Mouse (Mus musculus): ENCODE measurements around the gene Gorasp2. TPM values are rescaled to one million over a fixed set of nuclear protein-coding genes. Genes with fewer than 3 reads are reported as not detected.

The Gorasp2 gene
- polyA plus RNA-seq, 1 experiment from 2014 or later = 128 TPM

- no peaks in the 10 kb centered on the region; the same call in 1 of the 2 replicates for H3K4me1 ChIP-seq (ENCODE audit: control insufficient read depth, insufficient read depth, low read length)
- DNase-seq (ENCODE audit: low spot score) (no peak), ATAC-seq (no peak)
- H3K36me3 ChIP-seq (ENCODE audit: control insufficient read depth, insufficient read depth, low read length) = no peaks in the 10 kb centered on the region
- no peak overlapping the region for H3K27ac ChIP-seq (ENCODE audit: low read depth, low read length)
- H3K4me3 ChIP-seq (ENCODE audit: low read depth, low read length) = no peak overlapping the region
- H3K4me2 ChIP-seq (ENCODE audit: low read length) = no peak overlapping the region
- H3K9me3 ChIP-seq (replicated peaks; ENCODE audit: control insufficient read depth, low read length) = no peaks in the 10 kb centered on the region
- WGBS = 85% methylated on average over 5 of the region's 5 CpGs
- H3K27me3 ChIP-seq (replicated peaks; ENCODE audit: control insufficient read depth, insufficient read depth, low read length) = no peaks in the 10 kb centered on the region
- H3K9ac ChIP-seq (ENCODE audit: low read length) = no peak overlapping the region
These were observed 13.1 kb upstream of the Gorasp2 start for GRCm38 (mm10) chr2:70648271-70648670.

GRCm38 (mm10) chr2:70649471-70649870 is 11.9 kb upstream of the Gorasp2 start:
- Histone ChIP-seq H3K27me3 (replicated peaks; ENCODE audit: control insufficient read depth, insufficient read depth, low read length) (no peaks in the 10 kb centered on the region), H3K27ac (ENCODE audit: low read depth, low read length) (no peak overlapping the region), H3K4me1 (ENCODE audit: control insufficient read depth, insufficient read depth, low read length) (no peaks in the 10 kb centered on the region), H3K4me2 (ENCODE audit: low read length) (no peak overlapping the region), H3K36me3 (ENCODE audit: control insufficient read depth, insufficient read depth, low read length) (no peaks in the 10 kb centered on the region), H3K4me3 (ENCODE audit: low read depth, low read length) (no peak overlapping the region), H3K9me3 (replicated peaks; ENCODE audit: control insufficient read depth, low read length) (no peaks in the 10 kb centered on the region), H3K9ac (ENCODE audit: low read length) (no peak overlapping the region)
- no peak for DNase-seq (ENCODE audit: low spot score)
- no peak for ATAC-seq
- WGBS = 86% methylated on average over 4 of the region's 4 CpGs

- ATAC-seq = no peak
These were observed 9.6 kb upstream of the Gorasp2 start for GRCm38 (mm10) chr2:70651820-70652219.

GRCm38 (mm10) chr2:70657083-70657482 is 4.3 kb upstream of the Gorasp2 start:
- Histone ChIP-seq H3K36me3 (ENCODE audit: control insufficient read depth, insufficient read depth, low read length) (no peaks in the 10 kb centered on the region), H3K4me1 (ENCODE audit: control insufficient read depth, insufficient read depth, low read length) (no peaks in the 10 kb centered on the region; the same call in 1 of the 2 replicates), H3K9ac (ENCODE audit: low read length) (no peak overlapping the region), H3K27me3 (replicated peaks; ENCODE audit: control insufficient read depth, insufficient read depth, low read length) (0 out of 2 replicates have a peak, but pooled peaks cover 5% of the 10 kb centered on the region), H3K27ac (ENCODE audit: low read depth, low read length) (no peak overlapping the region), H3K4me2 (ENCODE audit: low read length) (no peak overlapping the region), H3K9me3 (replicated peaks; ENCODE audit: control insufficient read depth, low read length) (no peaks in the 10 kb centered on the region), H3K4me3 (ENCODE audit: low read depth, low read length) (no peak overlapping the region)
- ATAC-seq = no peak
- DNase-seq (ENCODE audit: low spot score) = peak; percentile 34
- 71% methylated on average over 7 of the region's 7 CpGs for WGBS

More at GRCm38 (mm10) chr2:70651820-70652219, 9.6 kb upstream of the Gorasp2 start:
- Histone ChIP-seq H3K9me3 (replicated peaks; ENCODE audit: control insufficient read depth, low read length) (no peaks in the 10 kb centered on the region), H3K4me2 (ENCODE audit: low read length) (no peak overlapping the region), H3K27me3 (replicated peaks; ENCODE audit: control insufficient read depth, insufficient read depth, low read length) (no peaks in the 10 kb centered on the region), H3K4me1 (ENCODE audit: control insufficient read depth, insufficient read depth, low read length) (no peaks in the 10 kb centered on the region), H3K27ac (ENCODE audit: low read depth, low read length) (no peak overlapping the region), H3K9ac (ENCODE audit: low read length) (no peak overlapping the region), H3K36me3 (ENCODE audit: control insufficient read depth, insufficient read depth, low read length) (no peaks in the 10 kb centered on the region), H3K4me3 (ENCODE audit: low read depth, low read length) (no peak overlapping the region)
- no peak for DNase-seq (ENCODE audit: low spot score)
- 74% methylated on average over 6 of the region's 6 CpGs for WGBS

- peaks cover 7% of the 10 kb centered on the region for H3K4me1 ChIP-seq (ENCODE audit: control insufficient read depth, insufficient read depth, low read length)
- no peaks in the 10 kb centered on the region for H3K9me3 ChIP-seq (replicated peaks; ENCODE audit: control insufficient read depth, low read length)
- peak within 1 kb of the TSS; percentile 82 for H3K4me2 ChIP-seq (ENCODE audit: low read length)
- H3K4me3 ChIP-seq (ENCODE audit: low read depth, low read length) = peak within 1 kb of the TSS; percentile 94
- peak; percentile 28 for DNase-seq (ENCODE audit: low spot score)
- whole genome bisulfite sequencing = under 1% methylated on average over 53 of the region's 54 CpGs
- peak within 1 kb of the TSS; percentile 93 for H3K9ac ChIP-seq (ENCODE audit: low read length)
- H3K27ac ChIP-seq (ENCODE audit: low read depth, low read length) = peak within 1 kb of the TSS; percentile 81
- 0 out of 2 replicates have a peak, but pooled peaks cover 5% of the 10 kb centered on the region for H3K27me3 ChIP-seq (replicated peaks; ENCODE audit: control insufficient read depth, insufficient read depth, low read length)
- ATAC-seq = peak; percentile 81
- no peaks in the 10 kb centered on the region for H3K36me3 ChIP-seq (ENCODE audit: control insufficient read depth, insufficient read depth, low read length)
These were observed 529 bp downstream of the Gorasp2 start, which contains the start of gene Gm26558 for GRCm38 (mm10) chr2:70661715-70662495. Gene Gm26558, minus strand, starts transcription at chr2:70662108.

GRCm38 (mm10) chr2:70663764-70664163 is 2.4 kb downstream of the Gorasp2 start:
- WGBS = 81% methylated on average over 5 of the region's 5 CpGs
- ATAC-seq = no peak
- H3K27ac ChIP-seq (ENCODE audit: low read depth, low read length) = no peak overlapping the region
- no peaks in the 10 kb centered on the region for H3K36me3 ChIP-seq (ENCODE audit: control insufficient read depth, insufficient read depth, low read length)
- no peaks in the 10 kb centered on the region for H3K27me3 ChIP-seq (replicated peaks; ENCODE audit: control insufficient read depth, insufficient read depth, low read length)
- H3K9me3 ChIP-seq (replicated peaks; ENCODE audit: control insufficient read depth, low read length) = no peaks in the 10 kb centered on the region
- H3K4me1 ChIP-seq (ENCODE audit: control insufficient read depth, insufficient read depth, low read length) = peaks cover 7% of the 10 kb centered on the region
- peak; percentile 22 for DNase-seq (ENCODE audit: low spot score)
- H3K4me2 ChIP-seq (ENCODE audit: low read length) = no peak overlapping the region
- no peak overlapping the region for H3K4me3 ChIP-seq (ENCODE audit: low read depth, low read length)
- no peak overlapping the region for H3K9ac ChIP-seq (ENCODE audit: low read length)

GRCm38 (mm10) chr2:70667016-70667415 is 5.6 kb downstream of the Gorasp2 start:
- DNase-seq (ENCODE audit: low spot score) (no peak), ATAC-seq (no peak)
- Histone ChIP-seq H3K9ac (ENCODE audit: low read length) (no peak overlapping the region), H3K9me3 (replicated peaks; ENCODE audit: control insufficient read depth, low read length) (no peaks in the 10 kb centered on the region), H3K27me3 (replicated peaks; ENCODE audit: control insufficient read depth, insufficient read depth, low read length) (no peaks in the 10 kb centered on the region), H3K36me3 (ENCODE audit: control insufficient read depth, insufficient read depth, low read length) (no peaks in the 10 kb centered on the region), H3K4me2 (ENCODE audit: low read length) (no peak overlapping the region), H3K4me1 (ENCODE audit: control insufficient read depth, insufficient read depth, low read length) (peaks cover 7% of the 10 kb centered on the region), H3K27ac (ENCODE audit: low read depth, low read length) (no peak overlapping the region), H3K4me3 (ENCODE audit: low read depth, low read length) (no peak overlapping the region)
- 90% methylated on average over 7 of the region's 7 CpGs for WGBS

GRCm38 (mm10) chr2:70669241-70669640 is 7.9 kb downstream of the Gorasp2 start:
- WGBS = 80% methylated on average over 2 of the region's 2 CpGs
- H3K4me3 ChIP-seq (ENCODE audit: low read depth, low read length) = no peak overlapping the region
- no peak overlapping the region for H3K4me2 ChIP-seq (ENCODE audit: low read length)
- H3K9ac ChIP-seq (ENCODE audit: low read length) = no peak overlapping the region
- DNase-seq (ENCODE audit: low spot score) (no peak), ATAC-seq (no peak)
- H3K9me3 ChIP-seq (replicated peaks; ENCODE audit: control insufficient read depth, low read length) = no peaks in the 10 kb centered on the region
- no peaks in the 10 kb centered on the region for H3K4me1 ChIP-seq (ENCODE audit: control insufficient read depth, insufficient read depth, low read length)
- H3K27me3 ChIP-seq (replicated peaks; ENCODE audit: control insufficient read depth, insufficient read depth, low read length) = no peaks in the 10 kb centered on the region
- H3K27ac ChIP-seq (ENCODE audit: low read depth, low read length) = no peak overlapping the region
- H3K36me3 ChIP-seq (ENCODE audit: control insufficient read depth, insufficient read depth, low read length) = no peaks in the 10 kb centered on the region

GRCm38 (mm10) chr2:70669896-70670295 is 8.5 kb downstream of the Gorasp2 start:
- H3K27me3 ChIP-seq (replicated peaks; ENCODE audit: control insufficient read depth, insufficient read depth, low read length) = no peaks in the 10 kb centered on the region
- no peaks in the 10 kb centered on the region for H3K36me3 ChIP-seq (ENCODE audit: control insufficient read depth, insufficient read depth, low read length)
- ATAC-seq (no peak), DNase-seq (ENCODE audit: low spot score) (no peak)
- no peaks in the 10 kb centered on the region for H3K4me1 ChIP-seq (ENCODE audit: control insufficient read depth, insufficient read depth, low read length)
- no peak overlapping the region for H3K27ac ChIP-seq (ENCODE audit: low read depth, low read length)
- no peaks in the 10 kb centered on the region for H3K9me3 ChIP-seq (replicated peaks; ENCODE audit: control insufficient read depth, low read length)
- no peak overlapping the region for H3K4me3 ChIP-seq (ENCODE audit: low read depth, low read length)
- WGBS = 82% methylated on average over 2 of the region's 2 CpGs
- no peak overlapping the region for H3K9ac ChIP-seq (ENCODE audit: low read length)
- no peak overlapping the region for H3K4me2 ChIP-seq (ENCODE audit: low read length)

Measured in forebrain, embryonic 14.5 days (tissue).